Mouse (Mus musculus) brain, embryonic 14.5 days (tissue): Measurements from ENCODE around the gene Icam5.

Experiments
- CTCF ChIP-seq: fragments of 200-500 bp; IDR thresholded peaks from 2 replicates; pipeline ENCODE4 v1.5.1; 2012; ENCODE audit warnings: inconsistent platforms, mild to moderate bottlenecking, moderate library complexity, borderline replicate concordance; ENCODE audit not compliant: insufficient read depth, insufficient read length; ENCODE audit errors: extremely low read depth
- POLR2A ChIP-seq: fragments of 200-500 bp; IDR thresholded peaks from 2 replicates; pipeline ENCODE4 v1.6.1; 2012; ENCODE audit warnings: mild to moderate bottlenecking, inconsistent platforms, borderline replicate concordance; ENCODE audit not compliant: poor library complexity, insufficient read depth, insufficient read length, severe bottlenecking; ENCODE audit errors: extremely low read depth

DNA sequence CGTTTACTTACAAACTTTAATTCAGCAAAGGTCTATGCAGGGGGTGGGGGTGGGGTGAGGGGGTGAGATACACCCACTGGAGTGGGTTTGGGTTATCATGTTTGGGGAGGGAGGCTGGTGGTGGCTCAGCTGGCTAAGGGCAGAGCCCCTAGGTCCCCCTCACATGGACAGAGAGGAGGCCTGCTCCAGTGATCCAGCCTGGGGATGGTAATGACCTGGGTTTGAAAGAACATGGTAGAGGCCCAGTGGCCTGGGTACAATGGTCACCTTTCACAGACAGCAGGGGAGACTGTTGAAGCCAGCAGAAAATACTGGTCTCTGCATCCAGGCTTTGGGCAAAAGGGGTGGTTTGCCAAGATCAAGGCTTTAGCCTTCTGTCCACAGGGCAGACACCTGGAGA is 42.3 kb downstream of the Icam5 start:
- TF ChIP-seq CTCF (no peak), POLR2A (no peak)
